Mouse (Mus musculus): ENCODE measurements around the gene Gtpbp8.

Gtpbp8 gene

DNA sequence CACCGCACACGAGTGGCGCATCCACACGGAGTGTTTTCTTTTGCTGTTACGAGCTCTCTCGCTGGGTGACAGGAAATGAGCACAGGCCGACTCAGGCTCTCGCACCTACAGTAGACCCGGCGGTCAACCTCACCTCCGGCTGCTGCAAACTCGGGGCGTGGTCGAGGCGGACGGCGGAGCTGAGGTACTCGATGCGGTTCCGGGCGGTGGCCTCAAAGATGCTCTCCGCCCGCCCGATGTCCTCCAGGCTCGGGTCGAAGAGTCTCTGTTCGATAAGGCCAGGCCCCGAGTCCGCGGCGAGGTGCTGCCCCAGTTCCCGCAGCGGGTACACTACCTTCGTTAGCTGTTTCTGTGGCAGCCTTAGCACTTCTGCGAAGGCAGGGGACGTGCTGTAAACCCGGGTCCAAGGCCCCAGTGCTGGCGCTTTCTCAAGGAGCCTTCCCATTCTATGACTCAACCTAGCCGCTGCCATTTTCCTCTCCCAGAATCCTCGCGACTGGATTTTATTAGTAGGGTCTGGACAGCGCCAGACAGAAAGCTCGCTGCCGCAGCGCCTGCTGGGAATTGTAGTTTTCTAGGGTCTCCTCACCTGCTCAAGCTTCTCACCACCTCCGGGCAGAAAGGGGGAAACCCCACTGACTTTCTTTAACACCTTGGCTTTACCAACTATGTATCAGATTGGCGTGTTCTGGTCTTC is at the start of gene Gtpbp8:
TSS of gene Gtpbp8 (minus strand) at position 498 of the 697 bp plus-strand sequence.
- DNase-seq (ENCODE audit: low read depth, low spot score): peak; percentile 81

GRCm38 (mm10) chr16:44794416-44794815 is 48.3 kb upstream of the Gtpbp8 start:
- no peak for DNase-seq (ENCODE audit: low read depth, low spot score)

DNA sequence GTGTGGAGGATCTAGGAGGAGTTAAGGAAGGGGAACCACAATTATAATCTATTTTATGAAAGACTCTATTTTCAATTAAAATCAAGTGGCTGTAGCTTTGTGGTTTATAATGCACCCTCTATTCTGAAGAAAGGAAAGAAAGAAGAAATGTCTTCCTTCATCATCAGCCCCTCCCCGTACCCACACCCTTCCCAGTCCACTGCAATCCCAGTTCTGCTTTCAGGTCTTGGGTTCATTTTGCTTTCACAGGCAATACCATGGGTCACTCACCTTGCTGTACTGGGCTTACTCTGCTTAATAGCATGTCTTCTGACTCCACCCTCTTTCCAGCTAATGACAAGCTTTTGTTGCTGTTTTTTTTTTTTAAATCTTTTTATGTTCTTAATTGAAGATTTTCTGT is 40.8 kb upstream of the Gtpbp8 start:
- no peak for DNase-seq (ENCODE audit: low read depth, low spot score)

GRCm38 (mm10) chr16:44780751-44781150 is 34.6 kb upstream of the Gtpbp8 start:
- no peak for DNase-seq (ENCODE audit: low read depth, low spot score)

DNA sequence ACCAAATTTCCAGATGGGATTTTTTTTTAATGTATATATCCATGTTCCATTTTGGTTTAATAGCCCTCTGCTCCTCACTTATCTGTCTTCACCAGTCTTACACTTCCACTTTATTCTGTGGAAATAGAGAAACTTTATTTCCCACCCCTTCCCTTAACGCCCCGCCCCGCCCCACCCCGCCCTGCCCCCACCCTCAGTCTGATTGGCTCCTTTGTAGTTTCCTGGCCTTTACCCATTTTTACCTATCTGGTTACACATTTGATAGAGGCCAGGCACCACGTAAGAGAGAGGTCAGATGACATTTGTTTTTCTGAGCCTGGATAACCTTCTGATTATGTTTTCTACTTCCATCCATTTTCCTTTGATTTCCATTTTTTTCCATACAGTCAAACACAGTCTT is 33.3 kb upstream of the Gtpbp8 start:
- DNase-seq (ENCODE audit: low read depth, low spot score): no peak

DNA sequence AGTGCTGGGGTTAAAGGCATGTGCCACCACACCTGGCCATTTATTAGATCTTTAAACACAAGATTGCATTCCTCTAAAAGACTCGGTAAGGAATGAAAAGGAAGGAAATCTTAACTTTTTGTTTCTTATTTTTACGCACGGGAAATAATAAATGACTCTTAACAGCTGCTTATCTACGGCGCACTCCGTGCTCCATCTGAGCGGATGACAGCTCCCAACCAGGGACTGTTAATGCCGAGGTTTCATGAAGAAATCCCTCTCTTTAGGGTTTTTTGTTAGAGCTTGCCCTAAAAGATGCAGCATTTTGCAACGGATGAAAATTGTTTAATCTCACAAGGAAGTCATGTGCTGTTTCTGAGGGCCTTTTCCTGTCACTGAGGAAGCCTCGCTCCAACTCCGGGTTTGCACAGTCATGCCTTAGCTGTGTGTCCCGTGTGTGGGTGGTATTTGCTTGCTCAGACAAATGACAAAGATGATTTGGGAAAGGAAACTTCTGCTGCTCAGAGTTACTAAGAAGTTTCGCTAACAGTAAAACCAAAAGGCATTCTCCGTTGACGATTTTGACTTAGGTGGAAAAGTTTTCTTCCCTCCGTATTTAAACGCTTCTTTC is 32.5 kb upstream of the Gtpbp8 start:
- no peak for DNase-seq (ENCODE audit: low read depth, low spot score)

DNA sequence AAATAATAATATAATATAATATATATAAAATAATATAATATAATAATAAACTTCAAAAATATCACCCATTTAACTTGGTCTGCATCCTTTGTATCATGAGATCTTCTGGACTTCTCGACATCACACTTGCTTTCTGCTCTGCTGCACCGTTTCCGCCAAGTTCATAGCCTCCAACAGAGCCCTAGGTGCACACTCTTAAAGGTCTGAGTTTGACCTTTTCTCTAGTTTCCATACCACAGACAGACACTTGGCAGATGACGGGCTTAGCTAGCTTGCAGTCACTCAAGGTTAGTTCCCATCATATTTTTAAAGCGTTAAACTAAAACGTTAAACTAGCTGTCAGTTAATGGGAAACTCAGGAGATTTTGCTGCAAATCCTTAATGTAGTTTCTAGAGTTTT is 28.0 kb upstream of the Gtpbp8 start:
- no peak for DNase-seq (ENCODE audit: low read depth, low spot score)

- DNase-seq (ENCODE audit: low read depth, low spot score): no peak
Measured at GRCm38 (mm10) chr16:44773673-44774072, 27.5 kb upstream of the Gtpbp8 start.

- DNase-seq (ENCODE audit: low read depth, low spot score): no peak
Measured at GRCm38 (mm10) chr16:44772577-44772976, 26.4 kb upstream of the Gtpbp8 start.

GRCm38 (mm10) chr16:44767967-44768366 is 21.8 kb upstream of the Gtpbp8 start:
- no peak for DNase-seq (ENCODE audit: low read depth, low spot score)

- DNase-seq (ENCODE audit: low read depth, low spot score): no peak
Measured at GRCm38 (mm10) chr16:44767506-44767905, 21.3 kb upstream of the Gtpbp8 start.

DNA sequence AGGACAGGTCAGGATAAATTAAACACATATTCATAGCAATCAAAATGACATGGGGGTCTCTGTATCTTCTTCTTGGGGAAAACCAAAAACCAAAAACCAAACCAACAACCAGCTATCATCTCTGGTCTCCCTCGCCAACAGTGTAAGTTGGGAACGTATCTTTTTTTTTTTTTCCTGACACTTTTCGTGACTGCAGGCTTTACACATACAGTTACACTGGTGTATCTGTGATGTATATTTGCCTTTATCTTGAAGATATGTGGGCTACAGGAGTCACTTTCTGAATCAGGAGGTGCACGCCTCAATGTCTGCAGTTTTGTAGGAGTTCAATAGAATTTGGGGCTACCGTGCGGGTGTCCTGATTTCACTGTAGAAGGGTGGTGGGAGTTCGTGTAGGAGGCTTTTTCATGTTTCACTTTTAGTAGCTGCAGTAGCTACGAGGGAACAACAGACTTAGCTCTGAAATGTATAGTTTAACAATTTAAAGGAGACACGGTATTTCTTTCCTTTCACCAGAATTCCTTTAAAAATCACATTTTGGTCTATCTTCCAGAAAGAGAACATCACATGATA is 20.2 kb upstream of the Gtpbp8 start:
- DNase-seq (ENCODE audit: low read depth, low spot score): no peak

DNA sequence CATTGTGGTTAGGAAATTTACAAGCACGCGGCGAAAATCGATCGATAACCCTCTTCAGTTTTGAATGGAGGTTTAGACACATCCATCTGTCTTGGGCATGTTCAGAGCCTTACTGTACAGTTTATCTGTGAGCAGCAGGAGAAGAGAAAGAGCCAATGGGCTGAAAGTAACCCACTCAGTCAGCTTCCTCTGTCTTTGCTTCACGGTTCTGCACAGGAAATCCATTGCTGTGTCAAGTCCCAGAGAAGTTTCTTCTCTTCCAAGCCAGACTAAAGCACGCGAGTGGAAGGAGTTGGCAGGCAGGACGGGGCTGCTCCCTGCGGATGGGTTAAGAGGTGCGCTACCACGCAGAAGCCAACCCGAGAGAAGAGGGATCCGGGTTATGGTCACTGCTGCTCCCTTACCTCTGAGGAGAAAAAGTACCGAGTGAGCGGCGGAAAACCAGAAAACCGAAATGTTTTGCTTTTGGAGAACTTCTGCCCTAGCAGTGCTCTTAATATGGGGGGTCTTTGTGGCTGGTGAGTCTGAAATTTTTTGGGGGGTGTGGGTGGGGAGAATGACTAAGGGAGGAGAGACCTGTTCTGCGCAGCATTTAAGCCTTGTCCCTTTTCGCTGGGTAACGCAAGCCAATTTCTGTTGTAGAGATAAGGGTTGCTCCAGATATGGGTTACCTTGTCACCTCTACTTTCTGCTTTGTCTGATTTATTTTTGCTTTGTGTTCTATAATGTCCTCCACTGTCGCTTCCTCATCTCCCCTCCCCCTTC is 19.6 kb upstream of the Gtpbp8 start, which contains the start of gene Cd200r1:
TSS of gene Cd200r1 (plus strand) at position 182 of the 765 bp plus-strand sequence.
- no peak for DNase-seq (ENCODE audit: low read depth, low spot score)

DNA sequence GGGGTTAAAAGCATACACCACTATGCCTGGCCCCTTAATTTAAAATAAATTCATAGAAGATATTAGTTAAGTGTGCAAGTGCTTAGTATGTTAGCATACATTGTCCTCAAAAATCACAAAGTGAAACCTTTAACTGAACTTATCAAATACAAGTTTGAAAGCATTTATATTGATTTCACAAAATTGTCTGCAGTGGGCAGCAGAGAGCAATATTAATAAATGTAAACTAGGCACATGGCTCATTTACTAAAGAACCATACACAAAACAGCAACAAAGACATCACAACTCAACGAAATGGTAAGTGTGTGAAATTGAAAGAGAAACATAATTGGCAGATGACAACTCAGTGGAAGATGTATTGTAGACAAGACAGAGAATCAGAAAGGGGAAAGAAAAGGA is 15.6 kb upstream of the Gtpbp8 start:
- no peak for DNase-seq (ENCODE audit: low read depth, low spot score)

- DNase-seq (ENCODE audit: low read depth, low spot score): no peak
Measured at GRCm38 (mm10) chr16:44757700-44758099, 11.5 kb upstream of the Gtpbp8 start.

DNA sequence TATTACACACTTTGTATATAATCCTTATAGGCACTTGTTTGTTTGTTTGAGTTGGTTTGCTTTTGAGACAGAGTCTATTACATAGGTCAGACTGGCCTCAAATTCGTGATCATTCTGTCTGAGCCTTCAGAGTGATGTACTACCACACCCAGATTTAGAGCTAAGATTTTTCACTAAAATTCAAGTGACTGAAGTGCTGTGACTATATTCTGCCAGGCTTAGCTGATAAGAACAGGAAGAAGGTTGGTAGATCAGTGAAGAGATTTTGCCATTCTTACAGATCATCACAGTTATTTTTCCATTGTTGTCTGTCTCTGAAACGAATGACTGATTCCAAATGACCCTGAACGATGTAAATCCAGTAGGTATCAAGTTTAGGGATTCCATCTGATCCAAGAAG is 1.8 kb upstream of the Gtpbp8 start:
- DNase-seq (ENCODE audit: low read depth, low spot score): no peak

GRCm38 (mm10) chr16:44745471-44745865 is 695 bp downstream of the Gtpbp8 start:
- no peak for DNase-seq (ENCODE audit: low read depth, low spot score)

GRCm38 (mm10) chr16:44742753-44743152 is 3.4 kb downstream of the Gtpbp8 start:
- DNase-seq (ENCODE audit: low read depth, low spot score): no peak

GRCm38 (mm10) chr16:44736118-44736517 is 10.0 kb downstream of the Gtpbp8 start:
- no peak for DNase-seq (ENCODE audit: low read depth, low spot score)

- DNase-seq (ENCODE audit: low read depth, low spot score): no peak
Measured at GRCm38 (mm10) chr16:44735676-44736075, 10.5 kb downstream of the Gtpbp8 start.

GRCm38 (mm10) chr16:44734059-44734458 is 12.1 kb downstream of the Gtpbp8 start:
- no peak for DNase-seq (ENCODE audit: low read depth, low spot score)

DNA sequence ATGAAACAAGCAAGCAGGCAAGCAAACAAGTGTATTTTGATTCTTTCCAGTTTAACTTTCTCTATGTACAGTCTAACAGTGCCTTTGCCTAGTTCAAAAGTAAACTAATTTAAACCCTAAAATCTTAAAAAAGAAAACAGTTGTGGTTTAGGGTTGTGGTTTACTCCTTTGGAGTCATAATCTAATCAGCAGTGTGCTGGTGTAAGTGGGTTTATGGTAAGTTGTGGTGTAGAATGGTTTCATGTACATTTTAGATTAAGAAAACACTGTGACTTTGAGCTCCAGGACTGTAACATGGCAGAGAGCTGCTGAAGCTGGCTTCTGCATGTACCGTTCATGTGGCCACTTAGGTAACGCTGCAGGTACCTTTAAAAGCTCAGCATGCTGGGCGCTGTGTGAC is 18.6 kb downstream of the Gtpbp8 start:
- no peak for DNase-seq (ENCODE audit: low read depth, low spot score)

All from retina, adult 2 months (tissue).